Mouse (Mus musculus): Measurements from ENCODE around the gene Slc35e3.

DNA sequence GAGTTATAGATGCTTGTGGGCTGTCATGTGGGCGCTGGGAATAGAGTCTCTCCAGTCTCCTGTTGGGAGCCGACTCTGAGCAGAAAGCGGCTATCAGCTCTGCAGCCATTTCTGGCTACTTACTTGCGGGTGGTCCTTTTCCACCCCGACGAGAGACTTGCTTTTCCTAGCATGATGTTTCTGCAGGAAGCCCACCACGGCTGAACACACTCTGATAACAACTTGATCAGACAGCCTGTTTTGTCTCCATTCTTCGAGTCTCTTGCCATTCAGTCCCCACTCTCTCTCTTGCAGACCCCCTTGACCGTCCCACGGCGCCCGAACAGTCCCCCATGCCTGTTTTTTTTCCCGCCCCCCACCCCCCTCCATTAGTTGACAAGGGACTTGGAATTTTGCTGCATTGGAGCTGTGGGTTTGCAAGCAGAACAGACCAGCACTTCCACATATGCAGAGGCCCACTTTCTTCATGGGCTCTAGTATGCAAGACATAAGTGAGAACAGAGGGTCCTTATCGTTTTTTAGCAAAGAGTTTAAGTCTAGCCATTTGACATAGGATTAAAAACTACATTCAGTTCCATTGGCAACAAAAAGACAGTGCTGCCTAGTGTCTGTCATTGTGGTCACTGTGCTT lies 13.1 kb downstream of the Slc35e3 start:
- TF ChIP-seq CTCF (IDR thresholded peaks at IDR 0.05; ENCODE audit: borderline replicate concordance, extremely low read depth, insufficient read depth, insufficient read length) (no peak), POLR2A (IDR thresholded peaks at IDR 0.05; ENCODE audit: borderline replicate concordance, extremely low read depth, insufficient read depth, insufficient read length, poor library complexity, severe bottlenecking) (no peak)

Data from brain, embryonic 14.5 days (tissue).